Mouse (Mus musculus) B cell, adult 62 days (primary cell): ENCODE results near the gene Clca4b. TPM values are rescaled to one million over a fixed set of nuclear protein-coding genes. Genes with fewer than 3 reads are reported as not detected.

Experiments used
- total RNA-seq: library from RNA; stranded (reverse); gene quantifications from 4 replicates; pipeline ENCODE4 v1.2.4, GENCODE M21; 2023

Gene Clca4b
- total RNA-seq, result not detected in 4 replicates

DNA sequence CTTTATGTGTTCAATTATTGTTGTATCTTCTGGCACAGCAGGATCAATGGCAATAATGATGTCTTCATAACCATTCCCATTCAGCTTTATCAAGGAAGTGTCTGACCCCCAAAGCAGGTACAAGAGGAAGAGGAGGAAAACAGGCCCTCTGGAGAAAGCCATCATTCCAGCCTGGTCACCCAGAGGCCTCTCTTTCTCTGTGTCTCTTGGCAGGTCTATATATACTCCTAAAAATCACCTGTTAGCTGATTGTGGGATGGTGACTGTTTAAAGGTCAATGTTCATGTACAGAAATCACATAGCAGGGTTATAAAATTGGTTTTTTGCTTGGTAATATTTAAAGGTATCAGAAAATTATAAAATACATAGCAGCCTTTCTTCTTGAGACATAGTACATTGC is at the start of gene Clca4b:
Clca4b (minus strand) TSS at position 195 of the 400 bp plus-strand sequence.

DNA sequence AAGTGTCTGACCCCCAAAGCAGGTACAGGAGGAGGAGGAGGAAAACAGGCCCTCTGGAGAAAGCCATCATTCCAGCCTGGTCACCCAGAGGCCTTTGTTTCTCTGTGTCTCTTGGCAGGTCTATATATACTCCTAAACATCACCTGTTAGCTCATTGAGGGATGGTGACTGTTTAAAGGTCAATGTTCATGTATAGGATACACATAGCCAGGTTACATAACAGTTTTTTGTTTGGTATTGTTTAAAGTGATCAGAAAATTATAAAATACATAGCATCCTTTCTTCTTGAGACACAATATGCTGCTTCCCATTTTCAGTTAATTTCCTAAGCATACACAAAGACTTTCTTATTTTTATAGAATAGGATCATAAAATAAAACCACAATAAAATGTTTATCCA is 42.6 kb upstream of the Clca4b start, which contains the start of gene Clca4a:
Clca4a (minus strand) TSS at position 101 of the 400 bp plus-strand sequence.

Other genes with a start within 250 kb of the Clca4b start
- 132 to 139 TPM (median 136 TPM) in 4 replicates for gene Sh3glb1, start 212.2 kb downstream of the Clca4b start, total RNA-seq
- not detected in 4 replicates for gene Clca3a1, start 171.6 kb downstream of the Clca4b start, total RNA-seq
- gene Clca3a2, start 113.0 kb downstream of the Clca4b start, total RNA-seq, result not detected in 4 replicates
- gene Clca3b, start 83.2 kb downstream of the Clca4b start, total RNA-seq, result not detected in 4 replicates
- gene Clca4a, start 42.5 kb upstream of the Clca4b start, total RNA-seq, result not detected in 4 replicates
- not detected in 4 replicates for gene Clca1, start 100.2 kb upstream of the Clca4b start, total RNA-seq
- not detected in 4 replicates for gene Clca2, start 166.9 kb upstream of the Clca4b start, total RNA-seq
- gene Odf2l, start 186.1 kb upstream of the Clca4b start, total RNA-seq, result 17.7 to 27.9 TPM (median 21.5 TPM) in 4 replicates